8 mouse cellular contexts compared by ENCODE assay signal in the genomic region with DNA sequence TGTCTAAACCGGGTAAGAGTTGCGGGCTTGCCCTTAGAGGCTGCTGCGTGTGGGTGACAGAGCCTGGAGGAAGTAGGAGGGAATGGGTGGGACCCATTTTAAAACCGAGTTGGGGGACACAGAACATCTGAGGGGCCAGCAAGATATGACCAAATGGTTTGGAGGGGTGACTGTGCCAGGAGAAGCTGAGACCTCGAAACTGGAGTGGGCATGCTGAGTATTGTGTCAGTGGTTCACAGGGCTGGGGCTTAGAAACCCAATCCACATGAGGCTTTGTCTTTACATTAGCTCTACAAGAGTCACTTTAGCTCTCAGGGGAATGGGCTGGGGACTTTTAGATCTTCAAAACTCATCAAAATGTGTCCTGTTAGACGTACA. TPM values are rescaled to one million over a fixed set of nuclear protein-coding genes. Genes with fewer than 3 reads are reported as not detected.
A peak's percentile ranks its signal among the peaks of the same experiment; 100 is the strongest.
DNase-seq lines count a peak whose midpoint lies in the region; ATAC-seq and TF ChIP-seq lines count a peak whose summit lies in the region.

No protein-coding gene starts in this region.

- no peaks in the 10 kb centered on the region for H3K27me3 ChIP-seq in testis, adult 2 months (ENCODE audit: control insufficient read depth, insufficient read depth, low read length)
- peaks cover 3% of the 10 kb centered on the region; the same call in 1 of the 2 replicates for H3K27me3 ChIP-seq in liver, embryonic 11.5 days (replicated peaks; ENCODE audit: control insufficient read depth, insufficient read depth, low read length)
- H3K27me3 ChIP-seq in stomach, postnatal 0 days (ENCODE audit: control insufficient read depth, insufficient read depth, low read length) = no peaks in the 10 kb centered on the region

- H3K27ac ChIP-seq in gastrocnemius, adult 2 months = peak overlapping the region; percentile 82
- peak overlapping the region; percentile 92 for H3K27ac ChIP-seq in testis, adult 2 months (ENCODE audit: control insufficient read depth, insufficient read depth, low read depth, low read length)
- peak overlapping the region; percentile 28; the same call in 1 of the 2 replicates for H3K27ac ChIP-seq in liver, embryonic 11.5 days (ENCODE audit: low read depth, low read length)
- no peak overlapping the region; the same call in 1 of the 2 replicates for H3K27ac ChIP-seq in stomach, postnatal 0 days (replicated peaks)

- TF ChIP-seq CTCF in gastrocnemius, adult 2 months (IDR thresholded peaks at IDR 0.05) = no peak
- no peak for TF ChIP-seq CTCF in testis, adult 2 months (IDR thresholded peaks at IDR 0.05; ENCODE audit: control insufficient read depth, insufficient read depth, insufficient replicate concordance, low read depth, low read length)
- no peak for TF ChIP-seq CTCF in stomach, postnatal 0 days (IDR thresholded peaks at IDR 0.05; ENCODE audit: low read depth)

- TF ChIP-seq POLR2A in testis, adult 2 months (IDR thresholded peaks at IDR 0.05; ENCODE audit: control insufficient read depth, low read depth, low read length) = no peak

- no peak for TF ChIP-seq EP300 in stomach, postnatal 0 days (optimal IDR thresholded peaks at IDR 0.05)

- H3K4me3 ChIP-seq in gastrocnemius, adult 2 months = peak overlapping the region; percentile 83
- peak overlapping the region; percentile 81 for H3K4me3 ChIP-seq in testis, adult 2 months (ENCODE audit: control insufficient read depth, low read depth, low read length)
- peak overlapping the region; percentile 66 for H3K4me3 ChIP-seq in liver, embryonic 11.5 days (ENCODE audit: low read depth, low read length)
- H3K4me3 ChIP-seq in stomach, postnatal 0 days (ENCODE audit: low read depth, low read length) = peak overlapping the region; percentile 52

- no peaks in the 10 kb centered on the region for H3K4me1 ChIP-seq in testis, adult 2 months (ENCODE audit: control insufficient read depth, insufficient read depth, low read length)
- H3K4me1 ChIP-seq in liver, embryonic 11.5 days (replicated peaks; ENCODE audit: control insufficient read depth, insufficient read depth, low read length) = peaks cover 2% of the 10 kb centered on the region; the same call in 1 of the 2 replicates
- H3K4me1 ChIP-seq in stomach, postnatal 0 days (replicated peaks; ENCODE audit: control insufficient read depth, insufficient read depth) = no peaks in the 10 kb centered on the region

- no peaks in the 10 kb centered on the region for H3K36me3 ChIP-seq in testis, adult 2 months (ENCODE audit: control insufficient read depth, insufficient read depth, low read length)
- no peaks in the 10 kb centered on the region for H3K36me3 ChIP-seq in liver, embryonic 11.5 days (ENCODE audit: control insufficient read depth, insufficient read depth, low read length)
- H3K36me3 ChIP-seq in stomach, postnatal 0 days (ENCODE audit: control insufficient read depth, insufficient read depth, low read length) = no peaks in the 10 kb centered on the region

- peak; percentile 18 for ATAC-seq in liver, embryonic 11.5 days (replicated peaks; ENCODE audit: low FRiP score)
- no peak for ATAC-seq in stomach, postnatal 0 days (ENCODE audit: low FRiP score, low TSS enrichment)

- 4% methylated on average over 6 of the region's 6 CpGs for WGBS in liver, embryonic 11.5 days
- WGBS in stomach, postnatal 0 days = 18% methylated on average over 6 of the region's 6 CpGs

- H3K4me2 ChIP-seq in liver, embryonic 11.5 days = peak overlapping the region; percentile 74
- peak overlapping the region; percentile 59 for H3K4me2 ChIP-seq in stomach, postnatal 0 days (replicated peaks; ENCODE audit: low read depth)

- intact Hi-C loops in gastrocnemius, adult 2 months (cut with DNase I) = loop anchor here (10.0 kb wide), 1 partner anchor 1104 kb away; the partner anchor contains the start of gene Vma21
- intact Hi-C loops in gastrocnemius, postnatal 14 days (cut with DNase I; ENCODE audit: low total_unique reads) = no loop called here
- intact Hi-C loops in gastrocnemius, postnatal 36 days (cut with DNase I) = loop anchor here (5.0 kb wide), 1 partner anchor 134 kb away; no protein-coding TSS in a partner anchor

- peak overlapping the region; percentile 64 for H3K9ac ChIP-seq in liver, embryonic 11.5 days (ENCODE audit: low read depth, low read length)
- peak overlapping the region; percentile 58 for H3K9ac ChIP-seq in stomach, postnatal 0 days (ENCODE audit: low read length)

- H3K9me3 ChIP-seq in liver, embryonic 11.5 days (ENCODE audit: control insufficient read depth, low read length) = no peaks in the 10 kb centered on the region
- H3K9me3 ChIP-seq in stomach, postnatal 0 days (ENCODE audit: control insufficient read depth, low read length) = no peaks in the 10 kb centered on the region

- DNase-seq in gastrocnemius, adult 2 months = no peak
- DNase-seq in gastrocnemius, postnatal 14 days = no peak
- no peak for DNase-seq in testis, postnatal 14 days (ENCODE audit: low spot score)
- DNase-seq in liver, embryonic 11.5 days (ENCODE audit: low spot score) = no peak
- DNase-seq in stomach, postnatal 0 days (ENCODE audit: low spot score) = no peak
- DNase-seq in gastrocnemius, adult 18-20 months (ENCODE audit: low spot score) = no peak
- no peak for DNase-seq in gastrocnemius, postnatal 36 days

RNA-seq across cellular contexts. Expression of gene Nsdhl, which starts 0.3 kb away (rescaled TPM):
- total RNA-seq in gastrocnemius, adult 2 months (2021) = 1 to 10 TPM; 4.3 to 4.6 TPM
- total RNA-seq in gastrocnemius, postnatal 14 days (2021) = 1 to 10 TPM; 5.5 to 8.1 TPM
- polyA plus RNA-seq in testis, adult 2 months (2012; rRNA removed) = 5.7 and 6.5 TPM in 2 replicates
- polyA plus RNA-seq in liver, embryonic 11.5 days (2014; fragmentation: Nextera tagmentation; extraction: Ambion mirVana) = 29.6 and 32.2 TPM in 2 replicates
- 24.5 and 25.1 TPM in 2 replicates for polyA plus RNA-seq in stomach, postnatal 0 days (2015; fragmentation: Nextera tagmentation; extraction: Ambion mirVana)
- 1 to 10 TPM; 3.3 to 3.5 TPM for total RNA-seq in gastrocnemius, adult 18-20 months (2021)
- 1 to 10 TPM; 3.9 to 4.2 TPM for total RNA-seq in gastrocnemius, postnatal 36 days (2021)

RNA-seq across cellular contexts. Expression of gene Cetn2, which starts 0.5 kb away (rescaled TPM):
- total RNA-seq in gastrocnemius, adult 2 months (2021) = 10 to 100 TPM; 24.4 to 28.6 TPM
- total RNA-seq in gastrocnemius, postnatal 14 days (2021) = 10 to 100 TPM; 22.7 to 25.5 TPM
- 1.9 and 2.8 TPM in 2 replicates for polyA plus RNA-seq in testis, adult 2 months (2012; rRNA removed)
- 74.3 and 77.2 TPM in 2 replicates for polyA plus RNA-seq in liver, embryonic 11.5 days (2014; fragmentation: Nextera tagmentation; extraction: Ambion mirVana)
- 49.5 and 50.7 TPM in 2 replicates for polyA plus RNA-seq in stomach, postnatal 0 days (2015; fragmentation: Nextera tagmentation; extraction: Ambion mirVana)
- 10 to 100 TPM; 27.4 to 28.8 TPM for total RNA-seq in gastrocnemius, adult 18-20 months (2021)
- total RNA-seq in gastrocnemius, postnatal 36 days (2021) = 10 to 100 TPM; 24.7 to 25.4 TPM
